Mouse (Mus musculus) midbrain, postnatal 0 days (tissue): Measurements from ENCODE around the gene Itpk1. TPM values are rescaled to one million over a fixed set of nuclear protein-coding genes. Genes with fewer than 3 reads are reported as not detected.

Experiments
- ATAC-seq: fragments of 200-750 bp; cut with Nextera tagmentation; 2 replicates; pipeline ENCODE4 v1.8.0; 2017; ENCODE audit warnings: moderate number of reproducible peaks, mild to moderate bottlenecking, moderate TSS enrichment, moderate library complexity; ENCODE audit not compliant: low FRiP score
- DNase-seq: peaks from one replicate; pipeline ENCODE4 v3.0.0-alpha.2; 2015; ENCODE audit warnings: low spot score
- H3K27ac ChIP-seq: fragments of 300-500 bp; sonication (generic); 2 replicates; pipeline ENCODE4 v1.5.1; 2014; ENCODE audit warnings: low read depth, mild to moderate bottlenecking, low read length, mixed read lengths
- H3K27me3 ChIP-seq: fragments of 300-500 bp; sonication (generic); 2 replicates; pipeline ENCODE4 v1.6.1; 2014; ENCODE audit warnings: low read length, control low read depth, mixed read lengths; ENCODE audit not compliant: insufficient read depth
- H3K36me3 ChIP-seq: fragments of 300-500 bp; sonication (generic); 2 replicates; pipeline ENCODE4 v1.6.1; 2014; ENCODE audit warnings: low read length, control low read depth, mixed read lengths; ENCODE audit not compliant: insufficient read depth
- H3K4me1 ChIP-seq: fragments of 300-500 bp; sonication (generic); 2 replicates; pipeline ENCODE4 v1.6.1; 2014; ENCODE audit warnings: mild to moderate bottlenecking, control low read depth, antibody characterized with exemption, low read length, mixed read lengths; ENCODE audit not compliant: insufficient read depth
- H3K4me2 ChIP-seq: fragments of 300-500 bp; sonication (generic); 2 replicates; pipeline ENCODE4 v1.6.1; 2014; ENCODE audit warnings: low read depth, mild to moderate bottlenecking, low read length, mixed read lengths; ENCODE audit not compliant: poor library complexity, severe bottlenecking
- H3K4me3 ChIP-seq: fragments of 300-500 bp; sonication (generic); 2 replicates; pipeline ENCODE4 v1.5.1; 2014; ENCODE audit warnings: low read depth, mild to moderate bottlenecking, low read length, moderate library complexity
- H3K9ac ChIP-seq: fragments of 300-500 bp; sonication (generic); replicated peaks from 2 replicates; pipeline ENCODE4 v1.6.1; 2014; ENCODE audit warnings: mild to moderate bottlenecking, low read length, moderate library complexity, mixed read lengths; ENCODE audit not compliant: poor library complexity, severe bottlenecking
- H3K9me3 ChIP-seq: fragments of 300-500 bp; sonication (generic); 2 replicates; pipeline ENCODE4 v1.6.1; 2016; ENCODE audit warnings: low read length, control low read depth
- CTCF ChIP-seq: IDR thresholded peaks from 2 replicates; pipeline ENCODE4 v1.5.1; 2016; ENCODE audit warnings: antibody characterized with exemption, mild to moderate bottlenecking
- WGBS: fragments of 180-500 bp; shearing (Covaris S2); extraction: QIAGEN DNeasy Blood & Tissue Kit; methylation state at CpG from one replicate; pipeline ENCODE4 v1.1.7; 2014; 5-methylcytosine and 5-hydroxymethylcytosine counted together
- polyA plus RNA-seq: library from polyadenylated mRNA; unstranded; fragments of >200 nt; fragmentation: Nextera tagmentation; extraction: Ambion mirVana; gene quantifications from 2 replicates; pipeline ENCODE4 v1.2.1, GENCODE M21; 2015
- total RNA-seq: library from RNA; depleted of rRNA; stranded (reverse); fragments of >200 nt; gene quantifications from 2 replicates; pipeline ENCODE4 v1.2.3, GENCODE M21; 2014

Itpk1 gene
- total and polyA plus RNA-seq, 2 experiments from 2014 or later = 39.0 to 66.6 TPM

GRCm38 (mm10) chr12:102601847-102602246 lies 102.9 kb downstream of the Itpk1 start:
- H3K4me2 ChIP-seq = no peak overlapping the region
- ATAC-seq (no peak), DNase-seq (no peak)
- no peaks in the 10 kb centered on the region for H3K9me3 ChIP-seq
- TF ChIP-seq CTCF = no peak
- 0 out of 2 replicates have a peak overlapping the region, but pooled peaks have one; percentile 8 for H3K9ac ChIP-seq
- 0 out of 2 replicates have a peak, but pooled peaks cover 7% of the 10 kb centered on the region for H3K4me1 ChIP-seq
- 34% methylated on average over 8 of the region's 8 CpGs for WGBS
- H3K4me3 ChIP-seq = no peak overlapping the region
- no peaks in the 10 kb centered on the region for H3K27me3 ChIP-seq
- no peak overlapping the region for H3K27ac ChIP-seq
- H3K36me3 ChIP-seq = peaks cover 3% of the 10 kb centered on the region; the same call in 1 of the 2 replicates

GRCm38 (mm10) chr12:102600345-102600744 lies 104.4 kb downstream of the Itpk1 start:
- DNase-seq (no peak), ATAC-seq (no peak)
- Histone ChIP-seq H3K4me2 (no peak overlapping the region), H3K4me3 (no peak overlapping the region), H3K4me1 (0 out of 2 replicates have a peak, but pooled peaks cover 7% of the 10 kb centered on the region), H3K9ac (no peak overlapping the region), H3K9me3 (no peaks in the 10 kb centered on the region), H3K27me3 (no peaks in the 10 kb centered on the region), H3K27ac (no peak overlapping the region), H3K36me3 (peaks cover 3% of the 10 kb centered on the region; the same call in 1 of the 2 replicates)
- no peak for TF ChIP-seq CTCF
- WGBS = 73% methylated on average over 6 of the region's 6 CpGs

GRCm38 (mm10) chr12:102599801-102600200 lies 104.9 kb downstream of the Itpk1 start:
- WGBS = 71% methylated on average over 7 of the region's 7 CpGs
- no peaks in the 10 kb centered on the region for H3K9me3 ChIP-seq
- no peaks in the 10 kb centered on the region for H3K27me3 ChIP-seq
- H3K4me3 ChIP-seq = no peak overlapping the region
- no peak for ATAC-seq
- H3K27ac ChIP-seq = no peak overlapping the region
- H3K9ac ChIP-seq = no peak overlapping the region
- no peak overlapping the region for H3K4me2 ChIP-seq
- H3K4me1 ChIP-seq = 0 out of 2 replicates have a peak, but pooled peaks cover 7% of the 10 kb centered on the region
- TF ChIP-seq CTCF = no peak
- DNase-seq = no peak
- H3K36me3 ChIP-seq = peaks cover 3% of the 10 kb centered on the region; the same call in 1 of the 2 replicates

- DNase-seq (no peak), ATAC-seq (no peak)
- peak; percentile 43 for TF ChIP-seq CTCF
- H3K36me3 ChIP-seq = no peaks in the 10 kb centered on the region
- no peak overlapping the region for H3K4me3 ChIP-seq
- H3K4me1 ChIP-seq = 0 out of 2 replicates have a peak, but pooled peaks cover 7% of the 10 kb centered on the region
- H3K9me3 ChIP-seq = no peaks in the 10 kb centered on the region
- H3K27ac ChIP-seq = no peak overlapping the region
- 97% methylated on average over 3 of the region's 3 CpGs for WGBS
- H3K4me2 ChIP-seq = no peak overlapping the region
- no peak overlapping the region for H3K9ac ChIP-seq
- H3K27me3 ChIP-seq = no peaks in the 10 kb centered on the region
These were observed 106.2 kb downstream of the Itpk1 start for GRCm38 (mm10) chr12:102598535-102598934.

GRCm38 (mm10) chr12:102597466-102597865 lies 107.3 kb downstream of the Itpk1 start:
- no peak for ATAC-seq
- no peaks in the 10 kb centered on the region for H3K9me3 ChIP-seq
- H3K27ac ChIP-seq = no peak overlapping the region
- no peak for DNase-seq
- no peaks in the 10 kb centered on the region for H3K27me3 ChIP-seq
- no peak overlapping the region for H3K9ac ChIP-seq
- H3K4me1 ChIP-seq = 0 out of 2 replicates have a peak, but pooled peaks cover 7% of the 10 kb centered on the region
- H3K36me3 ChIP-seq = no peaks in the 10 kb centered on the region
- H3K4me2 ChIP-seq = no peak overlapping the region
- no peak overlapping the region for H3K4me3 ChIP-seq
- 73% methylated on average over 4 of the region's 4 CpGs for WGBS
- no peak for TF ChIP-seq CTCF

GRCm38 (mm10) chr12:102596410-102596809 lies 108.3 kb downstream of the Itpk1 start:
- Histone ChIP-seq H3K9ac (no peak overlapping the region), H3K4me1 (no peaks in the 10 kb centered on the region), H3K4me3 (no peak overlapping the region), H3K9me3 (no peaks in the 10 kb centered on the region), H3K4me2 (no peak overlapping the region), H3K27me3 (no peaks in the 10 kb centered on the region), H3K36me3 (no peaks in the 10 kb centered on the region), H3K27ac (no peak overlapping the region)
- TF ChIP-seq CTCF = peak; percentile 40
- DNase-seq = no peak
- WGBS = 78% methylated on average over 7 of the region's 7 CpGs
- no peak for ATAC-seq
